Mouse (Mus musculus) embryonic fibroblast, embryonic 13.5 days (primary cell): ENCODE measurements around the gene Gpc4. TPM values are rescaled to one million over a fixed set of nuclear protein-coding genes. Genes with fewer than 3 reads are reported as not detected.

ENCODE experiments used
- H3K27ac ChIP-seq: 2 replicates; pipeline ENCODE4 v1.5.1; 2012; ENCODE audit warnings: low read length, control low read depth, inconsistent platforms; ENCODE audit not compliant: insufficient read depth
- H3K4me1 ChIP-seq: 2 replicates; pipeline ENCODE4 v1.6.1; 2011; ENCODE audit warnings: low read length; ENCODE audit not compliant: control insufficient read depth, insufficient read depth
- H3K4me3 ChIP-seq: 2 replicates; pipeline ENCODE4 v1.5.1; 2011; ENCODE audit warnings: mild to moderate bottlenecking, control low read depth, low read length; ENCODE audit not compliant: insufficient read depth
- CTCF ChIP-seq: IDR thresholded peaks from 2 replicates; pipeline ENCODE4 v1.5.1; 2011; ENCODE audit warnings: mild to moderate bottlenecking, control low read depth, low read length, moderate library complexity, borderline replicate concordance; ENCODE audit not compliant: insufficient read depth
- POLR2A ChIP-seq: IDR thresholded peaks from 2 replicates; pipeline ENCODE4 v1.6.1; 2011; ENCODE audit warnings: low read depth, mild to moderate bottlenecking, control low read depth, low read length, moderate library complexity
- polyA plus RNA-seq: library from polyadenylated mRNA; stranded (reverse); fragments of >200 nt; gene quantifications from 2 replicates; pipeline ENCODE4 v1.2.4, GENCODE M21; 2011; ENCODE audit warnings: low read depth; ENCODE audit not compliant: missing spikeins, insufficient read length

Gpc4 gene
- polyA plus RNA-seq, 1 experiment = 232 TPM

DNA sequence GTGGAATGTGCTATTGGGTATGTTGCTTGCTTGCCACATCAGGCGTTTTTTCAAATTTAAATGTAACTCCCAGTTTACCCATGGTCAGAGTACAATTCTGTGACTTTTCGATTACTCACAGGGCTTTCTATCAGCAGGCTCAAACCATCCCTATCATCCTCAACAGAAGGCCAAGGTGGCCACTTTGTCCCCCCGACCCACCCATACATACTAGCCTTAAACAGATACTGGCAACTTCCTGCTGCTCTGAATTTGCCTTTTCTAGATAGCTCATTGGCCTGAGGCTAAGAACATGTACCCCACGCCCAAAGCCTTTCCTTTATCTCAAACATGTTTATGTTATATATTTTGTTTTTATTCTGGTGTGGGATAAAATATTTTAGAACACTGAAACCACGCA, 51.4 kb downstream of the Gpc4 start:
- no peak for TF ChIP-seq CTCF
- TF ChIP-seq POLR2A = no peak
- peaks cover 3% of the 10 kb centered on the region for H3K4me1 ChIP-seq
- no peak overlapping the region for H3K27ac ChIP-seq
- no peak overlapping the region for H3K4me3 ChIP-seq

DNA sequence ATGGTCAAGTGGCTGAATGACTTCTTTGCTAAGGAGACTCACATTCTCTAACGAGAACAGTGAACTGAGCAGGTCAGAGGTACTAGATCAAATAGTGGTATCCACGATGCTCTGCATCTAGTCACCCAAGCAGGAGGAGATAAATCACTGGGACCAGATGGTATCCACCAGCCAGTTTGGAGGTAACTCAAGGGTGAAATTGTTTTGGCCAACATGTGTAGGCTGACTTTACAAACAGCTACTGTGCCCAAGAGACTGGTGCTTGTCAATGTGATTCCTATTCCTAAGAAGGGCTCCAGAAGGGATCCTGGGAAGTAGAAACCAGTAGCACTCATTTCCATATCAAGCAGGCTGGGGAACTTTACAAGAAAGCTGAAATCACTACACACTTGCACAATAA, 55.4 kb downstream of the Gpc4 start:
- no peak overlapping the region for H3K4me3 ChIP-seq
- no peak overlapping the region for H3K27ac ChIP-seq
- no peak for TF ChIP-seq POLR2A
- H3K4me1 ChIP-seq = no peaks in the 10 kb centered on the region; the same call in 1 of the 2 replicates

DNA sequence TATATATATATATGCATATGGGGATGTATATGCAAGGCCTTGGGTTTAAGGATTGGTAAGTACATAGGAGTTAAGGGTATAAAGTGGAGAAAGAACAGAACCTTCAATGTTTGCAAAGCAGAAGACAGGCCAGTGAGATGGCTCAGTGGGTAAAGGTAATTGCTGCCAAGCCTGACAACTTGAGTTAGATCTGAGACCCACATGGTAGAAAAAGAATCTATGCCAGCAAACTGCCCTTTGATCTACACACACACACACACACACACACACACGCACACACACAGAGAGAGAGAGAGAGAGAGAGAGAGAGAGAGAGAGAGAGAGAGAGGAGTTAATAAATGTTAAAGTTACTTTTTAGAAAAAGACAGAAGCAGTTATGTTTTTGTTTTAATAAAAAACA, 56.1 kb downstream of the Gpc4 start:
- TF ChIP-seq POLR2A (no peak), CTCF (no peak)
- no peak overlapping the region for H3K27ac ChIP-seq
- no peak overlapping the region for H3K4me3 ChIP-seq
- no peaks in the 10 kb centered on the region; the same call in 1 of the 2 replicates for H3K4me1 ChIP-seq

DNA sequence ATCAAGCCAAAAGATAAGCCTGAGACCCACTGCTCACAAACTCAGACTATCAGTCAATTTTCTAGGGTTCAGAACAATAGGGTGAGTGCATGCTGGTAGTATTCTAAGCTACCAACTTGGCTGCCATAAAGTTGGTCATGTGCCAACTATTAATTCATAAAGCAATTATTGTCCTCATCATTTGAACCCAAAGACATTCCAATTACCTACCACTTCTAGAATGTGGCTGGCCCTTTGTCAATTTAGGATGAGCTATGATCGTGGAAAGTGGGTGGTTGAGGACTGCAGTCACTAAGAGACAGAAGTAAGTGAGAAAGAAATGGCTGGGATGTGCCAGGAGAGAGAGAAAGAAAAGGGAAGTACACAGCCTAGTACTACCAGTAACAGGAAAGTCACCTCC, 61.3 kb downstream of the Gpc4 start:
- TF ChIP-seq CTCF = no peak
- no peak for TF ChIP-seq POLR2A
- H3K4me1 ChIP-seq = no peaks in the 10 kb centered on the region
- H3K4me3 ChIP-seq = no peak overlapping the region
- no peak overlapping the region for H3K27ac ChIP-seq

DNA sequence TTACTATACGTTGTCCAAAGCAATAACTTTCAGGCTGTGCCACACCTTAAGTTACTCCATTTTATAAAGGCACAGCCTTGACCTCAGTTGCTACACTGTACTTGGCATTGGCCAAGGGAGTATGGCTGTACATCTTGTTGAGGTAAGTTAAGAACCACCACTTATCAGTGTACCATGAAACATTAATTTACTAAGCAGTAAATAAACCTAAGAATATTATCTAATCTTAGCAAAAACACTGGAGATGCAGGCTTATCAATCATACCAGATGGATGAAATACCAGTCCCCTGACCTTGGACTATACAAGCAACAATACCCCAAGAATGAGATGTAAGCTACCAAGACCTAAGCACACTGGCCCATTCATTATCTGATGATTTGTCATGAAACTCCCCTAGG, 63.1 kb downstream of the Gpc4 start:
- no peak overlapping the region for H3K4me3 ChIP-seq
- TF ChIP-seq CTCF (no peak), POLR2A (no peak)
- no peaks in the 10 kb centered on the region for H3K4me1 ChIP-seq
- H3K27ac ChIP-seq = no peak overlapping the region

GRCm38 (mm10) chrX:52101445-52101844, 63.6 kb downstream of the Gpc4 start:
- no peak for TF ChIP-seq CTCF
- TF ChIP-seq POLR2A = no peak
- H3K27ac ChIP-seq = no peak overlapping the region
- H3K4me1 ChIP-seq = no peaks in the 10 kb centered on the region
- H3K4me3 ChIP-seq = no peak overlapping the region

GRCm38 (mm10) chrX:52087726-52088348, 77.2 kb downstream of the Gpc4 start:
- no peak overlapping the region for H3K27ac ChIP-seq
- H3K4me3 ChIP-seq = no peak overlapping the region
- H3K4me1 ChIP-seq = no peaks in the 10 kb centered on the region
- no peak for TF ChIP-seq CTCF

- Histone ChIP-seq H3K4me1 (no peaks in the 10 kb centered on the region), H3K4me3 (no peak overlapping the region), H3K27ac (no peak overlapping the region)
- no peak for TF ChIP-seq POLR2A
- no peak for TF ChIP-seq CTCF
These were observed 78.0 kb downstream of the Gpc4 start for GRCm38 (mm10) chrX:52086885-52087573.

DNA sequence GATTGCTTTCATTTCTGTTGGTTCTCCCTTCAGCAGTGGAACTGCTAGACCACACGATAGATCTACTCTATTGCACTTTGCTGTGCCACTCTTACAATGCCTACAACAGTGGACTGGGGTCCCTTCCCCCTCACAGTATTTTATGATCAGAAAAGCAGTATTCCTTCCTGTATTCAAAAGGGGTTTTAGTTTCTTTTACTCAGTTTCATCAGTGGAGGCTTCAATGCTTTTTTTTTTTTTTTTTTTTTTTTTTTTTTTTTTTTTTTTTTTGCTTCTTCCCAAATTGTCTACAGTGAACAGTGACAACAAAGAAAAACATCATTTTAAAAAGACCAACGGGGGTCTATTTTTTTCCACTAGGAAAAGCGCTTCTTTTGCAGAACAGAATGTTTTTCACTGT, 81.5 kb downstream of the Gpc4 start:
- no peak overlapping the region for H3K27ac ChIP-seq
- no peak overlapping the region for H3K4me3 ChIP-seq
- no peaks in the 10 kb centered on the region for H3K4me1 ChIP-seq
- TF ChIP-seq CTCF (no peak), POLR2A (no peak)

DNA sequence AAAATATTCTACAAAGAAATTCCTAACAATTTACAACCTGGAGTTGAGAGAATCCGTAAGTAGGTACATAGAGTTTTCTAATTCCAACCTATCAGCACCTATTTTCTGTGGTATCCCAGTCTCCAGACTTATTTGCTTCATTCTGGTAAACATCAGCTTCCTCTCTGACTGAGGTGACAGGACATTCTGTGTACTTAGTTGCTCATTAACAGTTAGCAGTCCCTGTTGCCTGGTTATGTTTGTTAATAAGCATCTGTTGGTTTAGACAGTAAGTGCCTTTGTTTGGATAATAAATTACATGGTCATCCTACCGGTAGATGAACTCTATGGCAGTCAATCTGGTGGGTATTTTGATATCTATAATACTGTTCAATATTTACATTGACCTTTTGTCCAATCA, 92.6 kb downstream of the Gpc4 start:
- no peak for TF ChIP-seq CTCF
- no peak for TF ChIP-seq POLR2A

More for the DNA sequence above, 92.6 kb downstream of the Gpc4 start:
- peaks cover 2% of the 10 kb centered on the region; the same call in 1 of the 2 replicates for H3K4me1 ChIP-seq
- no peak overlapping the region for H3K27ac ChIP-seq
- H3K4me3 ChIP-seq = no peak overlapping the region
